Mouse (Mus musculus) cerebellum, adult 2 months (tissue): ENCODE measurements around the gene Pex16.

ENCODE experiments used
- CTCF ChIP-seq: fragments of 200-500 bp; IDR thresholded peaks from 2 replicates; pipeline ENCODE4 v1.5.1; 2011; ENCODE audit warnings: low read depth, mild to moderate bottlenecking, control low read depth, low read length, moderate library complexity, borderline replicate concordance; ENCODE audit not compliant: insufficient read depth
- POLR2A ChIP-seq: fragments of 200-500 bp; IDR thresholded peaks from 2 replicates; pipeline ENCODE4 v1.6.1; 2011; ENCODE audit warnings: low read length, control low read depth, borderline replicate concordance; ENCODE audit not compliant: insufficient read depth

GRCm38 (mm10) chr2:92371971-92372690, 2.3 kb upstream of the Pex16 start:
- TF ChIP-seq CTCF (no peak), POLR2A (no peak)
